Mouse (Mus musculus): Measurements from ENCODE around the gene Dusp3.
"Not testable (repeated sequence)": the region's sequence is repeated elsewhere in the genome, so short reads cannot be mapped to it uniquely, and the experiment has no call there.

The Dusp3 gene

GRCm38 (mm10) chr11:102010140-102010539, 23.3 kb upstream of the Dusp3 start:
- no peak for DNase-seq (ENCODE audit: low read depth)

- DNase-seq (ENCODE audit: low read depth), result no peak
These were observed 22.3 kb upstream of the Dusp3 start for GRCm38 (mm10) chr11:102008954-102009637.

GRCm38 (mm10) chr11:102008372-102008771, 21.6 kb upstream of the Dusp3 start:
- no peak for DNase-seq (ENCODE audit: low read depth)

- no peak for DNase-seq (ENCODE audit: low read depth)
These were observed 19.9 kb upstream of the Dusp3 start for GRCm38 (mm10) chr11:102006688-102007087.

GRCm38 (mm10) chr11:102006271-102006670, 19.5 kb upstream of the Dusp3 start:
- DNase-seq (ENCODE audit: low read depth), result no peak

- DNase-seq (ENCODE audit: low read depth), result no peak
These were observed 17.4 kb upstream of the Dusp3 start for GRCm38 (mm10) chr11:102004251-102004650.

- no peak for DNase-seq (ENCODE audit: low read depth)
These were observed 12.7 kb upstream of the Dusp3 start for GRCm38 (mm10) chr11:101999466-101999865.

GRCm38 (mm10) chr11:101998258-101998657, 11.4 kb upstream of the Dusp3 start:
- DNase-seq (ENCODE audit: low read depth), result no peak

GRCm38 (mm10) chr11:101995938-101996337, 9.1 kb upstream of the Dusp3 start:
- no peak for DNase-seq (ENCODE audit: low read depth)

- no peak for DNase-seq (ENCODE audit: low read depth)
These were observed 7.3 kb upstream of the Dusp3 start for GRCm38 (mm10) chr11:101994100-101994499.

- DNase-seq (ENCODE audit: low read depth), result no peak
These were observed 5.6 kb upstream of the Dusp3 start for GRCm38 (mm10) chr11:101992411-101992810.

GRCm38 (mm10) chr11:101991813-101992212, 5.0 kb upstream of the Dusp3 start:
- no peak for DNase-seq (ENCODE audit: low read depth)

- no peak for DNase-seq (ENCODE audit: low read depth)
These were observed 3.4 kb upstream of the Dusp3 start for GRCm38 (mm10) chr11:101990244-101990643.

GRCm38 (mm10) chr11:101985990-101986389, 823 bp downstream of the Dusp3 start:
- DNase-seq (ENCODE audit: low read depth), result peak; percentile 80

- DNase-seq (ENCODE audit: low read depth), result not testable (repeated sequence)
These were observed 1.4 kb downstream of the Dusp3 start for GRCm38 (mm10) chr11:101985450-101985849.

GRCm38 (mm10) chr11:101984054-101985025, 2.5 kb downstream of the Dusp3 start, which contains the start of gene Cfap97d1:
TSS of gene Cfap97d1 (plus strand) at chr11:101984279.
- DNase-seq (ENCODE audit: low read depth), result peak; percentile 98

- DNase-seq (ENCODE audit: low read depth), result no peak
These were observed 3.3 kb downstream of the Dusp3 start for GRCm38 (mm10) chr11:101983431-101983921.

GRCm38 (mm10) chr11:101982981-101983411, 3.8 kb downstream of the Dusp3 start:
- no peak for DNase-seq (ENCODE audit: low read depth)

GRCm38 (mm10) chr11:101981850-101982249, 5.0 kb downstream of the Dusp3 start:
- DNase-seq (ENCODE audit: low read depth), result no peak

GRCm38 (mm10) chr11:101980603-101981157, 6.1 kb downstream of the Dusp3 start:
- DNase-seq (ENCODE audit: low read depth), result no peak

- DNase-seq (ENCODE audit: low read depth), result no peak
These were observed 7.7 kb downstream of the Dusp3 start for GRCm38 (mm10) chr11:101979140-101979539.

GRCm38 (mm10) chr11:101976949-101977348, 9.9 kb downstream of the Dusp3 start:
- DNase-seq (ENCODE audit: low read depth), result no peak
